Mouse (Mus musculus) lung, postnatal 0 days (tissue): ENCODE measurements around the gene Cdkn1b.

Experiments
- CTCF ChIP-seq: IDR thresholded peaks from 2 replicates; pipeline ENCODE4 v1.5.1; 2016; ENCODE audit warnings: antibody characterized with exemption, mild to moderate bottlenecking
- EP300 ChIP-seq: IDR thresholded peaks from 2 replicates; pipeline ENCODE4 v1.6.1; 2016; ENCODE audit warnings: antibody characterized with exemption, mild to moderate bottlenecking, control low read depth

- TF ChIP-seq CTCF: no peak
- TF ChIP-seq EP300: no peak
These were observed 48.1 kb downstream of the Cdkn1b start for GRCm38 (mm10) chr6:134968326-134968725.
